ENCODE assay signal across 12 mouse cellular contexts in genomic region chr19:43667430-43667809, GRCm38 (mm10). TPM values are rescaled to one million over a fixed set of nuclear protein-coding genes. Genes with fewer than 3 reads are reported as not detected.
DNase-seq lines count a peak whose midpoint lies in the region; TF ChIP-seq lines count a peak whose summit lies in the region.
"Had no signal": no experiment of that assay in that cellular context is flagged by ENCODE, and none has a peak within 500 bp of the region (broad histone marks: within the 10 kb centered on the region; RNA-seq: fewer than 3 reads in every experiment).

No protein-coding gene starts in this region.

- TF ChIP-seq POLR2A in MEL (IDR thresholded peaks at IDR 0.05; ENCODE audit: control insufficient read depth in 1 of 2, insufficient read depth in 1 of 2, low read depth in 1 of 2, low read length in 2 of 2, poor library complexity in 1 of 2) (no peak), myocyte (IDR thresholded peaks at IDR 0.05; ENCODE audit: insufficient read length, low read depth) (no peak)

- peak; percentile 16 for DNase-seq in left cerebral cortex, postnatal 4 days
- no peak for DNase-seq in left cerebral cortex, adult 18-20 months (ENCODE audit: low spot score in 2 of 2)
- DNase-seq in MEL (ENCODE audit: low read depth, low spot score), result peak; percentile 40
- no peak for DNase-seq in embryo, embryonic 11 days
- DNase-seq in frontal cortex, adult 2 months (ENCODE audit: extremely low spot score in 1 of 2, low spot score in 1 of 2), result no peak
- DNase-seq in spleen, postnatal 14 days (ENCODE audit: low spot score in 2 of 2), result no peak
- DNase-seq: kidney, adult 11 months had no signal

- H3K4me1 ChIP-seq in MEL (ENCODE audit: control insufficient read depth in 1 of 2, insufficient read depth in 2 of 2, low read length in 2 of 2), result peaks cover 0 to 2% of the 10 kb centered on the region in 2 experiments; a peak in 1 of 4 replicates

- peaks cover 52% of the 10 kb centered on the region for H3K79me2 ChIP-seq in C2C12 (ENCODE audit: control insufficient read depth, insufficient read depth)
- H3K79me2 ChIP-seq in MEL (ENCODE audit: control insufficient read depth, insufficient read depth, low read length, poor library complexity), result peaks cover 16% of the 10 kb centered on the region
- peaks cover 25% of the 10 kb centered on the region for H3K79me2 ChIP-seq in myocyte (ENCODE audit: control insufficient read depth, insufficient read depth)

- H3K4me2 ChIP-seq in myocyte (ENCODE audit: low read depth), result peak overlapping the region; percentile 26
- H3K4me2 ChIP-seq: neural tube, embryonic 12.5 days had no signal

- no peak for TF ChIP-seq EP300 in MEL (IDR thresholded peaks at IDR 0.05; ENCODE audit: low read depth in 1 of 2, low read length in 2 of 2)

- H3ac ChIP-seq in C2C12 (ENCODE audit: control insufficient read depth, insufficient read length, low read depth) (no peak overlapping the region), myocyte (ENCODE audit: control insufficient read depth, insufficient read length) (no peak overlapping the region)

- H3K27ac ChIP-seq in MEL (ENCODE audit: control insufficient read depth, low read depth, low read length), result no peak overlapping the region
- H3K27ac ChIP-seq: neural tube, embryonic 12.5 days had no signal

- TF ChIP-seq CTCF in C2C12 (IDR thresholded peaks at IDR 0.05; ENCODE audit: control insufficient read depth, insufficient read depth, insufficient read length), result no peak
- TF ChIP-seq CTCF in MEL (IDR thresholded peaks at IDR 0.05 in 2 of 3, conservative IDR thresholded peaks at IDR 0.05 in 1 of 3; ENCODE audit: control insufficient read depth in 1 of 3, insufficient read depth in 1 of 3, low read depth in 2 of 3, low read length in 3 of 3, poor library complexity in 1 of 3, severe bottlenecking in 1 of 3), result peak in 2 of 3 experiments; percentile 34 to 45; a peak in 3 of 6 replicates

- intact Hi-C loops in left cerebral cortex, postnatal 4 days (cut with DNase I), result no loop called here

- peaks cover 18% of the 10 kb centered on the region for H3K79me3 ChIP-seq in C2C12 (ENCODE audit: low read depth)

- H3K36me3 ChIP-seq in C2C12 (ENCODE audit: control insufficient read depth, insufficient read depth), result peaks cover 31% of the 10 kb centered on the region
- peaks cover 1 to 9% of the 10 kb centered on the region in 2 experiments; a peak in 3 of 4 replicates for H3K36me3 ChIP-seq in MEL (ENCODE audit: control insufficient read depth in 1 of 2, insufficient read depth in 2 of 2, low read length in 2 of 2)
- H3K36me3 ChIP-seq in myocyte (ENCODE audit: control insufficient read depth, insufficient read depth), result no peaks in the 10 kb centered on the region

- no peaks in the 10 kb centered on the region for H3K27me3 ChIP-seq in C2C12 (ENCODE audit: control insufficient read depth, insufficient read depth, insufficient read length)
- H3K27me3 ChIP-seq in MEL (ENCODE audit: control insufficient read depth in 1 of 2, insufficient read depth in 2 of 2, low read length in 2 of 2), result no peaks in the 10 kb centered on the region
- no peaks in the 10 kb centered on the region for H3K27me3 ChIP-seq in myocyte (ENCODE audit: control insufficient read depth, insufficient read depth, insufficient read length)
- H3K27me3 ChIP-seq: neural tube, embryonic 12.5 days had no signal

- H3K4me3 ChIP-seq in C2C12 (ENCODE audit: insufficient read depth, poor library complexity, severe bottlenecking) (no peak overlapping the region), MEL (ENCODE audit: control insufficient read depth in 1 of 2, insufficient read depth in 1 of 2, low read depth in 2 of 2, low read length in 2 of 2) (no peak overlapping the region), myocyte (no peak overlapping the region)
- H3K4me3 ChIP-seq: neural tube, embryonic 12.5 days had no signal

- no peak overlapping the region for H3K9ac ChIP-seq in MEL (ENCODE audit: control insufficient read depth, low read depth, low read length, poor library complexity, severe bottlenecking)
- H3K9ac ChIP-seq: neural tube, embryonic 12.5 days had no signal

- TF ChIP-seq RAD21 in MEL (IDR thresholded peaks at IDR 0.05; ENCODE audit: low read depth, low read length), result no peak; the same call in 1 of the 2 replicates

- no peaks in the 10 kb centered on the region for H3K9me3 ChIP-seq in MEL (replicated peaks; ENCODE audit: insufficient read depth, low read length)
- H3K9me3 ChIP-seq: neural tube, embryonic 12.5 days had no signal

TF ChIP-seq in C2C12, 6 proteins besides CTCF, POLR2A, EP300 and RAD21:
- TF ChIP-seq MAX (IDR thresholded peaks at IDR 0.05) (no peak), USF1 (IDR thresholded peaks at IDR 0.05; ENCODE audit: low read depth) (peak; percentile 81), MYOG (IDR thresholded peaks at IDR 0.05; ENCODE audit: control insufficient read depth, extremely low read depth, insufficient read length) (no peak), MYOD1 (IDR thresholded peaks at IDR 0.05; ENCODE audit: control insufficient read depth, insufficient read length, low read depth) (no peak)

TF ChIP-seq in MEL, 35 proteins besides CTCF, POLR2A, EP300 and RAD21 (continues in another document):
- TF ChIP-seq SMC3 (IDR thresholded peaks at IDR 0.05; ENCODE audit: low read depth, low read length) (peak; percentile 47), TBP (IDR thresholded peaks at IDR 0.05; ENCODE audit: low read depth, low read length) (no peak), RCOR1 (IDR thresholded peaks at IDR 0.05; ENCODE audit: low read depth, low read length) (peak; percentile 84), JUND (IDR thresholded peaks at IDR 0.05; ENCODE audit: low read depth, low read length) (no peak), UBTF (IDR thresholded peaks at IDR 0.05; ENCODE audit: borderline replicate concordance, insufficient read depth, low read depth, low read length) (no peak), MAX (IDR thresholded peaks at IDR 0.05; ENCODE audit: low read length) (peak; percentile 67; the same call in 1 of the 2 replicates), USF2 (IDR thresholded peaks at IDR 0.05; ENCODE audit: borderline replicate concordance in 1 of 2, insufficient read depth in 1 of 2, low read depth in 1 of 2, low read length in 2 of 2) (no peak), POLR2AphosphoS2 (IDR thresholded peaks at IDR 0.05; ENCODE audit: low read length) (no peak), E2F4 (IDR thresholded peaks at IDR 0.05; ENCODE audit: borderline replicate concordance, low read depth, low read length) (no peak), MYC (IDR thresholded peaks at IDR 0.05; ENCODE audit: low read depth, low read length) (peak; percentile 82), MXI1 (IDR thresholded peaks at IDR 0.05; ENCODE audit: low read depth, low read length) (0 out of 2 replicates have a peak, but pooled peaks have one; percentile 29), GATA1 (IDR thresholded peaks at IDR 0.05; ENCODE audit: low read depth, low read length) (no peak), ZNF384 (IDR thresholded peaks at IDR 0.05; ENCODE audit: low read depth, low read length) (no peak)

TF ChIP-seq in myocyte, 11 proteins besides CTCF, POLR2A, EP300 and RAD21:
- TF ChIP-seq E2F4 (IDR thresholded peaks at IDR 0.05; ENCODE audit: insufficient read depth) (no peak), SRF (IDR thresholded peaks at IDR 0.05; ENCODE audit: control insufficient read depth, insufficient read length, low read depth) (no peak), USF1 (IDR thresholded peaks at IDR 0.05; ENCODE audit: low read depth) (peak; percentile 78), TCF12 (IDR thresholded peaks at IDR 0.05; ENCODE audit: insufficient read depth, poor library complexity, severe bottlenecking) (no peak), MYOD1 (IDR thresholded peaks at IDR 0.05; ENCODE audit: control insufficient read depth in 1 of 3, insufficient read length in 2 of 3, low read depth in 2 of 3) (no peak), MAX (IDR thresholded peaks at IDR 0.05; ENCODE audit: low read depth) (peak; percentile 90), CEBPB (IDR thresholded peaks at IDR 0.05; ENCODE audit: insufficient read depth, poor library complexity, severe bottlenecking) (no peak)
TF ChIP-seq in myocyte: peak in this region for 2.

RNA-seq across cellular contexts. Expression of gene Slc25a28, which starts 7.3 kb away (rescaled TPM):
- total RNA-seq in left cerebral cortex, postnatal 4 days (2021), result 10 to 100 TPM; 48.8 to 50.7 TPM
- total RNA-seq in left cerebral cortex, adult 18-20 months (2021), result 10 to 100 TPM; 46.6 to 52.1 TPM
- polyA plus RNA-seq in C2C12 (2012; fragmentation: generic; extraction: Trizol), result 23.0 TPM
- total RNA-seq in MEL (2012; rRNA removed), result 57.9 and 58.2 TPM in 2 replicates
- polyA plus RNA-seq in MEL (2012; ENCODE audit: insufficient read depth in 1 of 2, insufficient read length in 2 of 2, low read depth in 1 of 2, low replicate concordance in 2 of 2, missing spikeins in 1 of 2), result 100 to 1,000 TPM in 1 of 2 experiments, not detected in 1; 110 TPM
- 25.5 TPM for polyA plus RNA-seq in myocyte (2012; fragmentation: generic; extraction: Trizol)
- 101 and 102 TPM in 2 replicates for polyA plus RNA-seq in frontal cortex, adult 2 months (2012; rRNA removed)

RNA-seq across cellular contexts. Expression of gene Entpd7, which starts 22.1 kb away (rescaled TPM):
- 10 to 100 TPM; 26.2 to 26.3 TPM for total RNA-seq in left cerebral cortex, postnatal 4 days (2021)
- 10 to 100 TPM; 17.9 to 18.2 TPM for total RNA-seq in left cerebral cortex, adult 18-20 months (2021)
- polyA plus RNA-seq in C2C12 (2012; fragmentation: generic; extraction: Trizol) (4.3 TPM), MEL (2012; ENCODE audit: insufficient read depth in 1 of 2, insufficient read length in 2 of 2, low read depth in 1 of 2, low replicate concordance in 2 of 2, missing spikeins in 1 of 2) (1 to 10 TPM in 1 of 2 experiments, not detected in 1; 4.2 TPM), myocyte (2012; fragmentation: generic; extraction: Trizol) (2.2 TPM)
- total RNA-seq in MEL (2012; rRNA removed), result 7.7 and 8.0 TPM in 2 replicates
- polyA plus RNA-seq in frontal cortex, adult 2 months (2012; rRNA removed), result 8.7 and 9.3 TPM in 2 replicates

RNA-seq across cellular contexts. Expression of gene Nkx2-3, which starts 55.3 kb away (rescaled TPM):
- total RNA-seq in left cerebral cortex, postnatal 4 days (2021), result not detected
- total RNA-seq in left cerebral cortex, adult 18-20 months (2021), result not detected
- 0.02 TPM for polyA plus RNA-seq in C2C12 (2012; fragmentation: generic; extraction: Trizol)
- total RNA-seq in MEL (2012; rRNA removed), result not detected in 2 replicates
- not detected for polyA plus RNA-seq in MEL (2012; ENCODE audit: insufficient read depth in 1 of 2, insufficient read length in 2 of 2, low read depth in 1 of 2, low replicate concordance in 2 of 2, missing spikeins in 1 of 2)
- polyA plus RNA-seq in myocyte (2012; fragmentation: generic; extraction: Trizol), result not detected
- 0.04 TPM in 1 of 2 replicates, not detected in the other for polyA plus RNA-seq in frontal cortex, adult 2 months (2012; rRNA removed)
- total RNA-seq: left cerebral cortex, postnatal 10 days had no signal
- polyA plus RNA-seq: heart, embryonic 16.5 days; neural tube, embryonic 12.5 days had no signal

Comparison
In these comparisons a context has a peak if more than half of its experiments do, and no peak if none do; other contexts are left out.
1. DNase-seq: peak in left cerebral cortex, postnatal 4 days (single experiment) and MEL (single experiment); none in left cerebral cortex, adult 18-20 months (0 of 2), embryo, embryonic 11 days (single experiment), frontal cortex, adult 2 months (0 of 2) and spleen, postnatal 14 days (0 of 2).